Mouse (Mus musculus) hindbrain, embryonic 11.5 days (tissue): ENCODE measurements around the gene Srp68. TPM values are rescaled to one million over a fixed set of nuclear protein-coding genes. Genes with fewer than 3 reads are reported as not detected.

Source experiments
- polyA plus RNA-seq: library from polyadenylated mRNA; unstranded; fragments of >200 nt; fragmentation: Nextera tagmentation; extraction: Ambion mirVana; gene quantifications from 2 replicates; pipeline ENCODE4 v1.2.1, GENCODE M21; 2014

The Srp68 gene
- polyA plus RNA-seq, 1 experiment from 2014 or later = 74.0 TPM

Other genes with a start within 250 kb of the Srp68 start
- 2,172 and 2,203 TPM in 2 replicates for gene H3f3b, start 246.3 kb downstream of the Srp68 start, polyA plus RNA-seq
- gene Unk, start 243.9 kb downstream of the Srp68 start, polyA plus RNA-seq = 25.8 and 26.9 TPM in 2 replicates
- gene Unc13d, start 196.3 kb downstream of the Srp68 start, polyA plus RNA-seq = 1.1 and 1.3 TPM in 2 replicates
- gene Wbp2, start 187.2 kb downstream of the Srp68 start, polyA plus RNA-seq = 85.4 and 88.6 TPM in 2 replicates
- gene Trim47, start 147.0 kb downstream of the Srp68 start, polyA plus RNA-seq = 3.0 TPM in 2 replicates
- gene Trim65, start 143.1 kb downstream of the Srp68 start, polyA plus RNA-seq = 1.4 and 2.5 TPM in 2 replicates
- 93.2 and 100 TPM in 2 replicates for gene Mrpl38, start 135.3 kb downstream of the Srp68 start, polyA plus RNA-seq
- 28.4 and 32.1 TPM in 2 replicates for gene Fbf1, start 106.1 kb downstream of the Srp68 start, polyA plus RNA-seq
- gene Ten1, start 75.4 kb downstream of the Srp68 start, polyA plus RNA-seq = 59.4 and 60.7 TPM in 2 replicates
- 31.7 and 36.3 TPM in 2 replicates for gene Acox1, start 75.2 kb downstream of the Srp68 start, polyA plus RNA-seq
- 0.49 and 0.52 TPM in 2 replicates for gene Evpl, start 36.1 kb downstream of the Srp68 start, polyA plus RNA-seq
- 0.42 and 0.54 TPM in 2 replicates for gene Galr2, start 6.7 kb upstream of the Srp68 start, polyA plus RNA-seq
- 66.2 and 68.3 TPM in 2 replicates for gene Exoc7, start 33.0 kb upstream of the Srp68 start, polyA plus RNA-seq
- 10.0 and 10.1 TPM in 2 replicates for gene Foxj1, start 61.2 kb upstream of the Srp68 start, polyA plus RNA-seq
- 16.0 and 23.1 TPM in 2 replicates for gene Rnf157, start 138.8 kb upstream of the Srp68 start, polyA plus RNA-seq
- gene Ubald2, start 159.9 kb upstream of the Srp68 start, polyA plus RNA-seq = 77.9 and 81.2 TPM in 2 replicates
- gene Qrich2, start 192.0 kb upstream of the Srp68 start, polyA plus RNA-seq = 0.17 TPM in 1 of 2 replicates, not detected in the other
- 164 and 169 TPM in 2 replicates for gene Prpsap1, start 220.0 kb upstream of the Srp68 start, polyA plus RNA-seq